Mouse (Mus musculus): ENCODE measurements around the gene Itga7. TPM values are rescaled to one million over a fixed set of nuclear protein-coding genes. Genes with fewer than 3 reads are reported as not detected.

The Itga7 gene
- polyA plus RNA-seq, 1 experiment: 635 TPM

GRCm38 (mm10) chr10:128919203-128919631 is 14.4 kb upstream of the Itga7 start:
- no peak for TF ChIP-seq MYOG (IDR thresholded peaks at IDR 0.05; ENCODE audit: control insufficient read depth in 1 of 3, insufficient read depth in 1 of 3, insufficient read length in 2 of 3, low read depth in 2 of 3)
- no peak for TF ChIP-seq TCF3 (IDR thresholded peaks at IDR 0.05; ENCODE audit: insufficient read length, low read depth)
- no peak for TF ChIP-seq USF1 (IDR thresholded peaks at IDR 0.05; ENCODE audit: low read depth)
- no peak for TF ChIP-seq E2F4 (IDR thresholded peaks at IDR 0.05; ENCODE audit: insufficient read depth)
- TF ChIP-seq REST (IDR thresholded peaks at IDR 0.05; ENCODE audit: insufficient read depth, insufficient read length): no peak
- no peak for TF ChIP-seq TCF12 (IDR thresholded peaks at IDR 0.05; ENCODE audit: insufficient read depth, poor library complexity, severe bottlenecking)
- no peak for TF ChIP-seq CEBPB (IDR thresholded peaks at IDR 0.05; ENCODE audit: insufficient read depth, poor library complexity, severe bottlenecking)
- peak; percentile 53 for TF ChIP-seq SRF (IDR thresholded peaks at IDR 0.05; ENCODE audit: control insufficient read depth, insufficient read length, low read depth)
- TF ChIP-seq MAX (IDR thresholded peaks at IDR 0.05; ENCODE audit: low read depth): no peak
- TF ChIP-seq MYOD1 (IDR thresholded peaks at IDR 0.05; ENCODE audit: control insufficient read depth in 1 of 3, insufficient read length in 2 of 3, low read depth in 2 of 3): peak in 2 of 3 experiments; percentile 22 to 28
- TF ChIP-seq POLR2AphosphoS2 (IDR thresholded peaks at IDR 0.05; ENCODE audit: insufficient read length, low read depth): peak; percentile 91
- peak; percentile 50 for TF ChIP-seq POLR2A (IDR thresholded peaks at IDR 0.05; ENCODE audit: insufficient read length, low read depth)
- peaks cover 20% of the 10 kb centered on the region for H3K79me2 ChIP-seq (ENCODE audit: control insufficient read depth, insufficient read depth)
- peak overlapping the region; percentile 92 for H3K4me2 ChIP-seq (ENCODE audit: low read depth)
- no peaks in the 10 kb centered on the region for H3K27me3 ChIP-seq (ENCODE audit: control insufficient read depth, insufficient read depth, insufficient read length)
- H3K4me3 ChIP-seq: peak overlapping the region; percentile 5
- peak overlapping the region; percentile 0 for H3ac ChIP-seq (ENCODE audit: control insufficient read depth, insufficient read length)
- H3K36me3 ChIP-seq (ENCODE audit: control insufficient read depth, insufficient read depth): peaks cover 32% of the 10 kb centered on the region

DNA sequence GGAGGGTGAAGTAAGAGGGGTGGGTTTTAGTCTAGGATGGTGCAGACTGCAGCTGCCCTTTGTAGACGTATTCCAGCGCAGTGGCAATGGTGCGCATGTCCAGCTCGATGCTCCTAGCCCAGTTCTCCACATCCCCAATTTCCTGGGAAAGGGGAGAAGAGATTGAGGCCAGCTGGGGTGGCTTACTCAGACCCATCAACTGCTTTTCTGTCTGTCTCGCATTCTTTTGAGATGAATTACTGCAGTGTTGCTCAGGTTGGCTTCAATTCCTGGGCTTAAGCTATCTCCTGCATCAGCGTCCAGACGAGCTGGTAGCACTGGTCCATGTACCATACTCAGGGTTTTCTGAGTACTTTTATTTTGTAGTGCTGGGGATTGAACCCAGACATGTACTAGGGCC is 13.7 kb upstream of the Itga7 start:
- Histone ChIP-seq H3K36me3 (ENCODE audit: control insufficient read depth, insufficient read depth) (peaks cover 25% of the 10 kb centered on the region), H3ac (ENCODE audit: control insufficient read depth, insufficient read length) (peak overlapping the region; percentile 0), H3K27me3 (ENCODE audit: control insufficient read depth, insufficient read depth, insufficient read length) (no peaks in the 10 kb centered on the region), H3K79me2 (ENCODE audit: control insufficient read depth, insufficient read depth) (peaks cover 20% of the 10 kb centered on the region), H3K4me3 (peak overlapping the region; percentile 34), H3K4me2 (ENCODE audit: low read depth) (peak overlapping the region; percentile 92)
- TF ChIP-seq REST (IDR thresholded peaks at IDR 0.05; ENCODE audit: insufficient read depth, insufficient read length) (no peak), MYOD1 (IDR thresholded peaks at IDR 0.05; ENCODE audit: control insufficient read depth in 1 of 3, insufficient read length in 2 of 3, low read depth in 2 of 3) (peak in 1 of 3 experiments; percentile 37), E2F4 (IDR thresholded peaks at IDR 0.05; ENCODE audit: insufficient read depth) (no peak), SRF (IDR thresholded peaks at IDR 0.05; ENCODE audit: control insufficient read depth, insufficient read length, low read depth) (no peak), POLR2AphosphoS2 (IDR thresholded peaks at IDR 0.05; ENCODE audit: insufficient read length, low read depth) (peak; percentile 82), MAX (IDR thresholded peaks at IDR 0.05; ENCODE audit: low read depth) (no peak), TCF12 (IDR thresholded peaks at IDR 0.05; ENCODE audit: insufficient read depth, poor library complexity, severe bottlenecking) (no peak), USF1 (IDR thresholded peaks at IDR 0.05; ENCODE audit: low read depth) (no peak), POLR2A (IDR thresholded peaks at IDR 0.05; ENCODE audit: insufficient read length, low read depth) (peak; percentile 40), MYOG (IDR thresholded peaks at IDR 0.05; ENCODE audit: control insufficient read depth in 1 of 3, insufficient read depth in 1 of 3, insufficient read length in 2 of 3, low read depth in 2 of 3) (no peak), TCF3 (IDR thresholded peaks at IDR 0.05; ENCODE audit: insufficient read length, low read depth) (no peak), CEBPB (IDR thresholded peaks at IDR 0.05; ENCODE audit: insufficient read depth, poor library complexity, severe bottlenecking) (no peak)

GRCm38 (mm10) chr10:128920736-128921161 is 12.9 kb upstream of the Itga7 start:
- TF ChIP-seq MYOG (IDR thresholded peaks at IDR 0.05; ENCODE audit: control insufficient read depth in 1 of 3, insufficient read depth in 1 of 3, insufficient read length in 2 of 3, low read depth in 2 of 3) (no peak), CEBPB (IDR thresholded peaks at IDR 0.05; ENCODE audit: insufficient read depth, poor library complexity, severe bottlenecking) (no peak), POLR2AphosphoS2 (IDR thresholded peaks at IDR 0.05; ENCODE audit: insufficient read length, low read depth) (no peak), MAX (IDR thresholded peaks at IDR 0.05; ENCODE audit: low read depth) (no peak), MYOD1 (IDR thresholded peaks at IDR 0.05; ENCODE audit: control insufficient read depth in 1 of 3, insufficient read length in 2 of 3, low read depth in 2 of 3) (no peak), USF1 (IDR thresholded peaks at IDR 0.05; ENCODE audit: low read depth) (no peak), REST (IDR thresholded peaks at IDR 0.05; ENCODE audit: insufficient read depth, insufficient read length) (no peak), POLR2A (IDR thresholded peaks at IDR 0.05; ENCODE audit: insufficient read length, low read depth) (no peak), TCF12 (IDR thresholded peaks at IDR 0.05; ENCODE audit: insufficient read depth, poor library complexity, severe bottlenecking) (no peak), SRF (IDR thresholded peaks at IDR 0.05; ENCODE audit: control insufficient read depth, insufficient read length, low read depth) (no peak), TCF3 (IDR thresholded peaks at IDR 0.05; ENCODE audit: insufficient read length, low read depth) (no peak), E2F4 (IDR thresholded peaks at IDR 0.05; ENCODE audit: insufficient read depth) (no peak)
- Histone ChIP-seq H3K27me3 (ENCODE audit: control insufficient read depth, insufficient read depth, insufficient read length) (no peaks in the 10 kb centered on the region), H3K4me3 (peak overlapping the region; percentile 34)

DNA sequence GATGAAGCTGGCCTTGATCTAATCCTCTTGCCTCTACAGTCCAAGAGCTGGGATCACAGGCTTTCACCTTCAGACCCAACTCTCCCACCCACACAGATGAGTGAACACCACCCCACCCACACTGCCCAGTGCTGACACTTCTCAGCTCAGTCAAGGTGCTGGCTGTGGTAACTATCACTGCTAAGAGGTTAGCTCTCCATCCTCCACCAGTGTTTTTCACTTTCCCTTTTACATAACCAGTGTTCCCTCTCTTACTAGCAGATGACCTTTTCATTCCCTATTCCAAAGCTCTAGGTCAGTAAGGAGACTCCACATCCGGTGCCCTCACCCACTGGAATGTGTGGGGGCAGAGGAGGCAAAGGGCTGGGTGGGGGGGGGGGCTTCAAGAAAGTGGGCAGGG is 12.4 kb upstream of the Itga7 start:
- peak overlapping the region; percentile 34 for H3K4me3 ChIP-seq
- TF ChIP-seq TCF3 (IDR thresholded peaks at IDR 0.05; ENCODE audit: insufficient read length, low read depth) (no peak), MYOG (IDR thresholded peaks at IDR 0.05; ENCODE audit: control insufficient read depth in 1 of 3, insufficient read depth in 1 of 3, insufficient read length in 2 of 3, low read depth in 2 of 3) (no peak), POLR2A (IDR thresholded peaks at IDR 0.05; ENCODE audit: insufficient read length, low read depth) (peak; percentile 32), MYOD1 (IDR thresholded peaks at IDR 0.05; ENCODE audit: control insufficient read depth in 1 of 3, insufficient read length in 2 of 3, low read depth in 2 of 3) (peak in 1 of 3 experiments; percentile 15), MAX (IDR thresholded peaks at IDR 0.05; ENCODE audit: low read depth) (no peak), POLR2AphosphoS2 (IDR thresholded peaks at IDR 0.05; ENCODE audit: insufficient read length, low read depth) (peak; percentile 68), TCF12 (IDR thresholded peaks at IDR 0.05; ENCODE audit: insufficient read depth, poor library complexity, severe bottlenecking) (no peak), USF1 (IDR thresholded peaks at IDR 0.05; ENCODE audit: low read depth) (no peak)
- no peak overlapping the region for H3ac ChIP-seq (ENCODE audit: control insufficient read depth, insufficient read length)
- H3K27me3 ChIP-seq (ENCODE audit: control insufficient read depth, insufficient read depth, insufficient read length): no peaks in the 10 kb centered on the region
- H3K79me2 ChIP-seq (ENCODE audit: control insufficient read depth, insufficient read depth): peaks cover 14% of the 10 kb centered on the region
- H3K36me3 ChIP-seq (ENCODE audit: control insufficient read depth, insufficient read depth): peaks cover 14% of the 10 kb centered on the region
- H3K4me2 ChIP-seq (ENCODE audit: low read depth): peak overlapping the region; percentile 92

More at GRCm38 (mm10) chr10:128920736-128921161, 12.9 kb upstream of the Itga7 start:
- H3ac ChIP-seq (ENCODE audit: control insufficient read depth, insufficient read length): peak overlapping the region; percentile 0
- peaks cover 18% of the 10 kb centered on the region for H3K36me3 ChIP-seq (ENCODE audit: control insufficient read depth, insufficient read depth)
- H3K4me2 ChIP-seq (ENCODE audit: low read depth): peak overlapping the region; percentile 92
- H3K79me2 ChIP-seq (ENCODE audit: control insufficient read depth, insufficient read depth): peaks cover 14% of the 10 kb centered on the region
